Mouse (Mus musculus) E14TG2a.4 (cell line): ENCODE measurements around the gene Zfhx3.

ENCODE experiments used
- CTCF ChIP-seq: conservative IDR thresholded peaks from 2 replicates; pipeline ENCODE4 v1.5.1; 2014; ENCODE audit warnings: low read length
- NANOG ChIP-seq: IDR thresholded peaks from 2 replicates; pipeline ENCODE4 v1.6.1; 2014; ENCODE audit warnings: borderline replicate concordance, low read length, mixed read lengths
- POU5F1 ChIP-seq: IDR thresholded peaks from 2 replicates; pipeline ENCODE4 v1.6.1; 2014; ENCODE audit warnings: low read length, borderline replicate concordance

DNA sequence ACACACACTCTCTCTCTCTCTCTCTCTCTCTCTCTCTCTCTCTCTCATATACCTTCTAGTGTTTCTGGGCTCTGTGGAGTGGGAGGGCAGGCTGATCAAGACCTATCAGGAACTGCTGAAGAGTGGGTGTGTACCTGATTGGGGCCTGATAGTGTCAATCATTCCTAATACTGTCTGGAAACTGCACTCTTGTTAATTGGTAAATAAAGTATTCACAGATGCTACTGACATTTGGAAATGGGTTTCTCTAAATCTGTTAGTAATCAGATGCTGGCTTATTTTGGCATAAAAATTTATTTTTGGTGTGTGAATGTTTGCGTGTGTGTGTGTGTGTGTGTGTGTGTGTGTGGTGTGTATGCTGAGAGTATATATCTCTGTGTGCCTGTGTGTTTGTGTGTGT lies 35.8 kb downstream of the Zfhx3 start:
- no peak for TF ChIP-seq CTCF
- no peak for TF ChIP-seq NANOG
- TF ChIP-seq POU5F1 = no peak
